Mouse (Mus musculus): ENCODE data around the gene Ccdc122. TPM values are rescaled to one million over a fixed set of nuclear protein-coding genes. Genes with fewer than 3 reads are reported as not detected.

The Ccdc122 gene
- polyA plus RNA-seq, 1 experiment: 0.48 TPM

- H3K27me3 ChIP-seq (replicated peaks; ENCODE audit: control insufficient read depth, insufficient read depth, low read length): no peaks in the 10 kb centered on the region
- no peak for DNase-seq
- no peak overlapping the region for H3K27ac ChIP-seq (ENCODE audit: insufficient read depth, low read depth, low read length)
- no peaks in the 10 kb centered on the region for H3K36me3 ChIP-seq (ENCODE audit: control insufficient read depth, insufficient read depth, low read length)
- H3K4me3 ChIP-seq (ENCODE audit: insufficient read depth, low read depth, low read length): no peak overlapping the region
- TF ChIP-seq POLR2A (IDR thresholded peaks at IDR 0.05; ENCODE audit: low read depth, low read length) (no peak), CTCF (conservative IDR thresholded peaks at IDR 0.05; ENCODE audit: insufficient read depth, insufficient read length, low read depth, low read length) (no peak)
- 78% methylated on average over 6 of the region's 6 CpGs for WGBS
- H3K4me1 ChIP-seq (ENCODE audit: control insufficient read depth, insufficient read depth, low read length): no peaks in the 10 kb centered on the region
Measured at GRCm38 (mm10) chr14:77017211-77017610, 19.4 kb upstream of the Ccdc122 start.

- Histone ChIP-seq H3K27me3 (replicated peaks; ENCODE audit: control insufficient read depth, insufficient read depth, low read length) (no peaks in the 10 kb centered on the region), H3K4me1 (ENCODE audit: control insufficient read depth, insufficient read depth, low read length) (no peaks in the 10 kb centered on the region), H3K27ac (ENCODE audit: insufficient read depth, low read depth, low read length) (no peak overlapping the region), H3K36me3 (ENCODE audit: control insufficient read depth, insufficient read depth, low read length) (no peaks in the 10 kb centered on the region), H3K4me3 (ENCODE audit: insufficient read depth, low read depth, low read length) (no peak overlapping the region)
- TF ChIP-seq CTCF (conservative IDR thresholded peaks at IDR 0.05; ENCODE audit: insufficient read depth, insufficient read length, low read depth, low read length): no peak
- TF ChIP-seq POLR2A (IDR thresholded peaks at IDR 0.05; ENCODE audit: low read depth, low read length): no peak
- 91% methylated on average over 3 of the region's 3 CpGs for WGBS
- no peak for DNase-seq
Measured at GRCm38 (mm10) chr14:77024499-77024898, 12.1 kb upstream of the Ccdc122 start.

GRCm38 (mm10) chr14:77029319-77030054, 7.1 kb upstream of the Ccdc122 start:
- WGBS: 62% methylated on average over 5 of the region's 5 CpGs
- H3K4me3 ChIP-seq (ENCODE audit: insufficient read depth, low read depth, low read length): no peak overlapping the region
- H3K4me1 ChIP-seq (ENCODE audit: control insufficient read depth, insufficient read depth, low read length): peaks cover 4% of the 10 kb centered on the region; the same call in 1 of the 2 replicates
- no peaks in the 10 kb centered on the region for H3K27me3 ChIP-seq (replicated peaks; ENCODE audit: control insufficient read depth, insufficient read depth, low read length)
- DNase-seq: no peak
- TF ChIP-seq POLR2A (IDR thresholded peaks at IDR 0.05; ENCODE audit: low read depth, low read length): no peak
- TF ChIP-seq CTCF (conservative IDR thresholded peaks at IDR 0.05; ENCODE audit: insufficient read depth, insufficient read length, low read depth, low read length): no peak
- no peak overlapping the region for H3K27ac ChIP-seq (ENCODE audit: insufficient read depth, low read depth, low read length)
- H3K36me3 ChIP-seq (ENCODE audit: control insufficient read depth, insufficient read depth, low read length): no peaks in the 10 kb centered on the region

GRCm38 (mm10) chr14:77030808-77031207, 5.8 kb upstream of the Ccdc122 start:
- WGBS: 63% methylated on average over 5 of the region's 5 CpGs

GRCm38 (mm10) chr14:77032433-77032832, 4.1 kb upstream of the Ccdc122 start:
- Histone ChIP-seq H3K4me3 (ENCODE audit: insufficient read depth, low read depth, low read length) (no peak overlapping the region), H3K27ac (ENCODE audit: insufficient read depth, low read depth, low read length) (no peak overlapping the region), H3K36me3 (ENCODE audit: control insufficient read depth, insufficient read depth, low read length) (no peaks in the 10 kb centered on the region), H3K27me3 (replicated peaks; ENCODE audit: control insufficient read depth, insufficient read depth, low read length) (no peaks in the 10 kb centered on the region), H3K4me1 (ENCODE audit: control insufficient read depth, insufficient read depth, low read length) (peaks cover 4% of the 10 kb centered on the region; the same call in 1 of the 2 replicates)
- TF ChIP-seq POLR2A (IDR thresholded peaks at IDR 0.05; ENCODE audit: low read depth, low read length) (no peak), CTCF (conservative IDR thresholded peaks at IDR 0.05; ENCODE audit: insufficient read depth, insufficient read length, low read depth, low read length) (no peak)
- 75% methylated on average over 5 of the region's 5 CpGs for WGBS
- no peak for DNase-seq

More at GRCm38 (mm10) chr14:77030808-77031207, 5.8 kb upstream of the Ccdc122 start:
- peak; percentile 52 for DNase-seq
- Histone ChIP-seq H3K36me3 (ENCODE audit: control insufficient read depth, insufficient read depth, low read length) (no peaks in the 10 kb centered on the region), H3K4me3 (ENCODE audit: insufficient read depth, low read depth, low read length) (no peak overlapping the region), H3K4me1 (ENCODE audit: control insufficient read depth, insufficient read depth, low read length) (peaks cover 4% of the 10 kb centered on the region; the same call in 1 of the 2 replicates), H3K27ac (ENCODE audit: insufficient read depth, low read depth, low read length) (no peak overlapping the region), H3K27me3 (replicated peaks; ENCODE audit: control insufficient read depth, insufficient read depth, low read length) (no peaks in the 10 kb centered on the region)
- no peak for TF ChIP-seq CTCF (conservative IDR thresholded peaks at IDR 0.05; ENCODE audit: insufficient read depth, insufficient read length, low read depth, low read length)

- Histone ChIP-seq H3K27ac (ENCODE audit: insufficient read depth, low read depth, low read length) (no peak overlapping the region), H3K36me3 (ENCODE audit: control insufficient read depth, insufficient read depth, low read length) (no peaks in the 10 kb centered on the region), H3K4me1 (ENCODE audit: control insufficient read depth, insufficient read depth, low read length) (peaks cover 4% of the 10 kb centered on the region; the same call in 1 of the 2 replicates), H3K27me3 (replicated peaks; ENCODE audit: control insufficient read depth, insufficient read depth, low read length) (no peaks in the 10 kb centered on the region), H3K4me3 (ENCODE audit: insufficient read depth, low read depth, low read length) (no peak overlapping the region)
- no peak for TF ChIP-seq POLR2A (IDR thresholded peaks at IDR 0.05; ENCODE audit: low read depth, low read length)
- no peak for TF ChIP-seq CTCF (conservative IDR thresholded peaks at IDR 0.05; ENCODE audit: insufficient read depth, insufficient read length, low read depth, low read length)
- no peak for DNase-seq
- WGBS: 94% methylated on average over 3 of the region's 3 CpGs
Measured at GRCm38 (mm10) chr14:77033391-77033790, 3.2 kb upstream of the Ccdc122 start.

- DNase-seq: peak; percentile 17
- no peak overlapping the region for H3K4me3 ChIP-seq (ENCODE audit: insufficient read depth, low read depth, low read length)
- 70% methylated on average over 7 of the region's 7 CpGs for WGBS
- no peaks in the 10 kb centered on the region for H3K27me3 ChIP-seq (replicated peaks; ENCODE audit: control insufficient read depth, insufficient read depth, low read length)
- no peaks in the 10 kb centered on the region for H3K36me3 ChIP-seq (ENCODE audit: control insufficient read depth, insufficient read depth, low read length)
- H3K27ac ChIP-seq (ENCODE audit: insufficient read depth, low read depth, low read length): no peak overlapping the region
- TF ChIP-seq POLR2A (IDR thresholded peaks at IDR 0.05; ENCODE audit: low read depth, low read length): no peak
- peaks cover 4% of the 10 kb centered on the region; the same call in 1 of the 2 replicates for H3K4me1 ChIP-seq (ENCODE audit: control insufficient read depth, insufficient read depth, low read length)
Measured at GRCm38 (mm10) chr14:77034175-77034915, 2.2 kb upstream of the Ccdc122 start.

Measured in kidney, adult 2 months (tissue).